Mouse (Mus musculus): ENCODE data around the gene Map3k11. TPM values are rescaled to one million over a fixed set of nuclear protein-coding genes. Genes with fewer than 3 reads are reported as not detected.

The Map3k11 gene
- total RNA-seq, 2 experiments from 2014 or later: 8.3 to 10.9 TPM

GRCm38 (mm10) chr19:5734325-5734724 lies 45.8 kb downstream of the Map3k11 start:
- no peak for DNase-seq

GRCm38 (mm10) chr19:5739446-5739845 lies 50.9 kb downstream of the Map3k11 start:
- DNase-seq: no peak

DNA sequence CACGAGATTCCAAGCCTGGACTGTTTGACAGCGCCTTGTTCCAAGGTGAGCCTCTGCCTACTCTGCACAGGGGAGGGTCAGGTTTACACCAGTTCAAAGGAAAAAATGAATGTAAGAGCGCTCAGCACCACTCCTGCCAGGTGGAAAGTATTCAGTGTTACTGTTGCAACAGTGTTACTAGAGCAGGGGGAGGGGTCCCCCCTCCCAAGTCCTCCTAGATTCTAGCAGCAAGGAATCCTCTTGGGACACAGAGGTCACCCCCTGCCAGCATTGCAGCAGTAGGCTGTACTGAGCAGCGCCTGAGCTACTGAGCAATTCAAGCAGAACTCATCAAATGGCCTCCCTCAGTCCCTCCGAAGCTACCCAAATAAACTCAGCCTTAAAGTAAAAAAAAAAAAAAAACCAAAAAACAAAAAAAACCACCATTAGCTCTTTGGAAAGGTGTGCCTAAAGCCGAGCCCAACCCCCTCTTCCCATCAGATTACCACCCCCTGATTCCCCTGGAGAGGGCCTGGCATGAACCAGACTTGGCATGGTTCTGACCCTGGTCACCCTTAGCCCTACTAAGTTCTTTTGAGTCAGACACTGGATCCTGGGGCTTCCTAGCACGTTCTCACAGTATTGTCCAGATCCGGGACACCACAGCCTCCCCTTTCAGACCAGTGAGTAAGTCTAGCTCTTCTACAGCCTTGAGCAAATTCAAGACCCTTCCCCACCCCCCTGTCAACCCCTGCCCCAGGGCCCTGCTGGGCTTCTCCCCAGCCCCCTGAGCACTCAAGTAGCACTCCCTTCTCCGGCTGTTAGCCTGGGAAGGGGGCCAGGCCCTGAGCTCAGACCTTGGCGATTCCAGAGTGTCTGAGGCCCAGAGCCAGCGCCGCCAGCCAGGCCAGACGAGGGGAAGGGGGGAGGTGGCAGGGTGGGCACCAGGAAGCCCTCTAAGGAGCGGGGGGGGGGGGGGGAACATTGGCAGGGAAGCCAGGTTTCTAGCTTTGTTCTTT lies 52.1 kb downstream of the Map3k11 start, which contains the start of gene Ltbp3:
Gene Ltbp3 (plus strand): TSS at position 585 of the 998 bp plus-strand sequence.
- peak; percentile 83 for DNase-seq

DNA sequence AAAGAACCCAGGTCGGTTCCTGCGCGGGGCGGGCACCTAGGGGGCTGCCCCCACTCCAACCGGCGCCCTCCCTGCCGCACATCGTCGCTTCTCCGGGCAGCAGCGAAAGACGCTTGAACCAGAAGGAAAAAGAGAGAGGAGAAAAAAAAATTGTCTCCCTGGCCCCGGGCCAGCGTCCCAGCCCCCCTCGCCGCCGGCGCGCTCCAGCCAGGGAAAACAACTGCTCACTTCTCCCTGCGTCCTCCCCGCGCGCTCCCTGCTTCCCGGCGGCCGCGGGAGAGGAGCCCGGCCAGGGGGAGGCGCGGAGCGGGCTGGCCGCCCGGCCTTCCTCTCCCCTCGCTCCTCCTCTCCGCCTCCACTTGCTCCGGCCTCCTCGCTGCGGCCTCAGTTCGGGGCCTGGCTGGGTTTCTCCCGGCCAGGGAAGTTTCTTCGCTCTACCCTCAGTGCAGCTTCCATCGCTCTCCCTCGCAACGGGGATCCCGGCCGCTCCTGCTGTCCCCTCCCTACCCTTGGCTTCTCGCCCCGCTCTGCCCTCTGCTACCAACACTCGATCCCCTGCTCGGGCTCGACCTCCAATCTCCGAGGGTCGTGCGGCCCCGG lies 53.2 kb downstream of the Map3k11 start:
- DNase-seq: peak; percentile 90

DNA sequence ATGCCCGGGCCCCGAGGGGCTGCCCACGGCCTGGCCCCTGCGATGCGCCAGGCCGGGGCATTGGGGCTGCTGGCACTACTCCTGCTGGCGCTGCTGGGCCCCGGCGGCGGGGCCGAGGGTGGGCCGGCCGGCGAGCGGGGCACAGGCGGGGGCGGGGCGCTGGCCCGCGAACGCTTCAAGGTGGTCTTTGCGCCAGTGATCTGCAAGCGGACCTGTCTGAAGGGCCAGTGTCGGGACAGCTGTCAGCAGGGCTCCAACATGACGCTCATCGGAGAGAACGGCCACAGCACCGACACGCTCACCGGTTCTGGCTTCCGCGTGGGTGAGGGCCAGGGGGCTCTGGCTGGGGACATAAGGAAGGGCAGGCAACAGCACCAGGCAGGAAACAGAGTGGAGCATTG lies 53.7 kb downstream of the Map3k11 start:
- DNase-seq: no peak

DNA sequence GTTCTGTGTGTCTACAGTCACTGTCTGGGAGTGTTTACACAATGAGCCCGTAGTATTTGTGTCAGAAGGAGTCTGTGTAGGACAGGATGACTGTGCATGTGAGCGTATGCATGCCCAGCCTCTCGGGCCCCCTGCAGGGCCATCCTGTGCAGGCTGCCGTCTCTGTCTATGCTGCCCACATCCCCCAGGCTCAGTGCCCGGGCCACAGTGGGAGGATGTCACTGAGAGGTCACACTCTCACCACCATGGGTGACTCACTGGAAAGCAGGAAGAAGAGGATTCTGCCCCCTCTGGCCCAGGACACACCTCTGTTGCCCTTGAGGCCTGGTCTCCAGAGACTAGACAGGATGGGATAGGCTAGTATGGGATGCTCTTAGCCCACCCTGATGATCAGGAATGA lies 55.0 kb downstream of the Map3k11 start:
- DNase-seq: no peak

DNA sequence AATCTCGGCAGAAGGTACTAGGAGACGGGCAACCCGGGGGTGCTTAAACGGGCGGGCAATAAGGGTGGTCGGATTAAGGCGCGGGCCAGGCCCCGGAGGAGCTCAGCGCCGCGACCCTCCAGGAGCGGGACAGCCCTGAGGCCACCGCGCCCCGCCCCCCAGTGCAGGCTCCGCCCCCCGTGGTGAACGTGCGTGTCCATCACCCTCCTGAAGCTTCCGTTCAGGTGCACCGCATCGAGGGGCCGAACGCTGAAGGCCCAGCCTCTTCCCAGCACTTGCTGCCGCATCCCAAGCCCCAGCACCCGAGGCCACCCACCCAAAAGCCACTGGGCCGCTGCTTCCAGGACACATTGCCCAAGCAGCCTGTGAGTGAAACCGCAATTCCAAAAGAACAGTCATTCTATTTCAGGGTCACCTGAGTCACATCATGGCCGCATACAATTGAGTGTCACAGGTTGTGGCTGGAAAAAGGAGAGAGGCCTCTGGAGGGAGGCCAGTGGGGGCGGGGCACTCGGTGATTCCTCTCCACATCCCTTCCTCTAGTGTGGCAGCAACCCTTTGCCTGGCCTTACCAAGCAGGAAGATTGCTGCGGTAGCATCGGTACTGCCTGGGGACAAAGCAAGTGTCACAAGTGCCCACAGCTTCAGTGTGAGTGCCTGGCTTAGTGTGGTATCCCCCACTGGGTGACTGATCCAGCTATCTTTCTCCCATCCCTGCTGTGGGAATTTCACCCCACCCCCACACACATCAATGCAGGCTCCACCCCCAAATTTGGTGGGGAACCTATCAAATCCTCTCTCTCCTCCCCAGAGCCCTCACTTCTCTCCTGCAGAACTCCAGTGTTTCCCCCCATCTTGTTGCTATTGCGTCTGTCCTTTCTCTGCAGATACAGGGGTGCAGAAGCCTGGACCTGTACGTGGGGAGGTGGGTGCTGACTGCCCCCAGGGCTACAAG lies 57.5 kb downstream of the Map3k11 start:
- no peak for DNase-seq

DNA sequence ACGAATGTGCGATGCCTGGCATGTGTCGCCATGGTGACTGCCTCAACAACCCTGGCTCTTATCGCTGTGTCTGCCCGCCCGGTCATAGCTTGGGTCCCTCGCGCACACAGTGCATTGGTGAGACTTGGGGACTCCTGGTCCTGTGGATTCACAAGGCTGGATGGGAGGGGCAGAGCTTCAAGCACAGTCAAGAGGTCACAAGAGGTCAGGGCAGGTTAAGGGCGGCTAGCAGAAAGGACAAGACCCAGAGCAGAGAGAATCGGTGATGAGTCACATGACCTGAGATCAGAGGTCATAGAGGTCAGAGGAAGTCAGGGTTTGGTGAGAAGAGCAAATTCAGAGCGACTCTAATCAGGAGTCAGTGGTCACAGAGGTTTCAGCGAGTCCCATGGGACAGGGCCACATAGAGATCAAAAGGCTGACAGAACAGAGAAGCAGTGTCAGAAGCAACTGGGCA lies 58.4 kb downstream of the Map3k11 start:
- DNase-seq: no peak

DNA sequence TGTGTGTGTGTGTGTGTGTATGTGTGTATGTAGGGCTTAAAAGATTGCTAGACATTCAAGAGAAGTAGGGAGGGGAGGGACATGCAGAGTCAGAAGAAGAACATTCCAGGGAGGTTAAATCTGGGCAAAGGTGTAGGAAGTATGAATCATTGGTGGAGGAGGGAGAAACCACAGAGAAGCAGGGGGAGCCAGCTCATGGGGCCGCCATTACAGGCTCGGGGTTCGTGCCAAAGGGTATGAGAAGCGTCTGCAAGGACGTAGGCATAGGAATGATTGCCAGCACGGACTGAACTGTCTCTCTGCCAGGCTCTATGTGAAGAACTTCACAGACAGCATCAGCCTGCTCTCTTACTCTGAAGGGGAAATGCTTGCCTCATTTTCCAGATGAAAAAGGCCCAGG lies 60.9 kb downstream of the Map3k11 start:
- no peak for DNase-seq

DNA sequence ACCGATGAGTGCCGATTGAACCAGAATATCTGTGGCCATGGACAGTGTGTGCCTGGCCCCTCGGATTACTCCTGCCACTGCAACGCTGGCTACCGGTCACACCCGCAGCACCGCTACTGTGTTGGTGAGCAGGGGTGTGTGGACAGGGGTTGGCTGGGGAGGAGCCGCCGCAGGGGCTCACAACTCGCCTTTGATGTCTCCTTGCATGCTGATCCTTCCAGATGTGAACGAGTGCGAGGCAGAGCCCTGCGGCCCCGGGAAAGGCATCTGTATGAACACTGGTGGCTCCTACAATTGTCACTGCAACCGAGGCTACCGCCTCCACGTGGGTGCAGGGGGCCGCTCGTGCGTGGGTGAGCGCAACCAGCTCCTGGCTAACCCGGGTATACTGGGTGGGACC lies 62.4 kb downstream of the Map3k11 start:
- DNase-seq: no peak

GRCm38 (mm10) chr19:5751742-5752141 lies 63.2 kb downstream of the Map3k11 start:
- no peak for DNase-seq

Small RNA genes within 50 kb of the gene (microRNA-seq; reads per million reads assigned to microRNA genes)
- gene Mir6987 (ENCODE audit: borderline replicate concordance in 2 of 2): 0 reads per million in 2 experiments

Other genes with a start within 250 kb of the Map3k11 start
- not detected for gene Fosl1, start 241.2 kb upstream of the Map3k11 start, total RNA-seq (2021)
- 1 to 10 TPM; 4.5 to 6.6 TPM for gene Ccdc85b, start 230.8 kb upstream of the Map3k11 start, total RNA-seq (2021)
- 10 to 100 TPM; 36.9 to 38.4 TPM for gene Fibp, start 228.1 kb upstream of the Map3k11 start, total RNA-seq (2021)
- gene Ctsw, start 220.2 kb upstream of the Map3k11 start, total RNA-seq (2021): not detected
- gene Efemp2, start 214.8 kb upstream of the Map3k11 start, total RNA-seq (2021): 10 to 100 TPM in 1 of 2 experiments, 1 to 10 TPM in 1; 7.8 to 12.2 TPM
- gene Mus81, start 200.3 kb upstream of the Map3k11 start, total RNA-seq (2021): 10 to 100 TPM; 20.3 to 21.6 TPM
- gene Cfl1, start 198.3 kb upstream of the Map3k11 start, total RNA-seq (2021): 100 to 1,000 TPM in 1 of 2 experiments, 10 to 100 TPM in 1; 83.6 to 106 TPM
- under 1 TPM; 0.64 to 0.88 TPM for gene 1700020D05Rik, start 185.0 kb upstream of the Map3k11 start, total RNA-seq (2021)
- 1 to 10 TPM; 6.9 to 7.5 TPM for gene Snx32, start 178.2 kb upstream of the Map3k11 start, total RNA-seq (2021)
- not detected for gene Ovol1, start 128.1 kb upstream of the Map3k11 start, total RNA-seq (2021)
- 1 to 10 TPM; 1.4 to 1.5 TPM for gene Ap5b1, start 120.7 kb upstream of the Map3k11 start, total RNA-seq (2021)
- 10 to 100 TPM; 45.2 to 47.1 TPM for gene Rnaseh2c, start 86.9 kb upstream of the Map3k11 start, total RNA-seq (2021)
- 10 to 100 TPM; 15.6 to 15.7 TPM for gene Kat5, start 78.5 kb upstream of the Map3k11 start, total RNA-seq (2021)
- gene Rela, start 51.3 kb upstream of the Map3k11 start, total RNA-seq (2021): 10 to 100 TPM; 12.5 to 13.7 TPM
- 10 to 100 TPM in 1 of 2 experiments, 1 to 10 TPM in 1; 10.0 to 11.5 TPM for gene Sipa1, start 25.0 kb upstream of the Map3k11 start, total RNA-seq (2021)
- 10 to 100 TPM; 13.5 to 13.8 TPM for gene Pcnx3, start 166 bp downstream of the Map3k11 start, total RNA-seq (2021)
- gene Kcnk7, start 15.6 kb downstream of the Map3k11 start, total RNA-seq (2021): not detected
- 100 to 1,000 TPM; 241 to 266 TPM for gene Ehbp1l1, start 37.6 kb downstream of the Map3k11 start, total RNA-seq (2021)
- 10 to 100 TPM; 24.7 to 24.9 TPM for gene Fam89b, start 40.9 kb downstream of the Map3k11 start, total RNA-seq (2021)
- 10 to 100 TPM; 45.7 to 49.6 TPM for gene Ltbp3, start 52.2 kb downstream of the Map3k11 start, total RNA-seq (2021)
- gene Scyl1, start 82.7 kb downstream of the Map3k11 start, total RNA-seq (2021): 10 to 100 TPM; 62.2 to 62.8 TPM
- gene Frmd8, start 186.5 kb downstream of the Map3k11 start, total RNA-seq (2021): 1 to 10 TPM; 3.7 to 6.4 TPM
- 1 to 10 TPM in 1 of 2 experiments, under 1 TPM in 1; 0.59 to 1.3 TPM for gene Slc25a45, start 189.1 kb downstream of the Map3k11 start, total RNA-seq (2021)
- gene Tigd3, start 205.4 kb downstream of the Map3k11 start, total RNA-seq (2021): under 1 TPM; 0.15 to 0.35 TPM
- 10 to 100 TPM; 80.6 to 83.5 TPM for gene Dpf2, start 224.3 kb downstream of the Map3k11 start, total RNA-seq (2021)
- gene Cdc42ep2, start 236.1 kb downstream of the Map3k11 start, total RNA-seq (2021): 10 to 100 TPM; 12.0 to 13.0 TPM

Data from gastrocnemius, postnatal 25 days (tissue).